Mouse (Mus musculus): ENCODE results near the gene Rpl36al.

Gene Rpl36al

DNA sequence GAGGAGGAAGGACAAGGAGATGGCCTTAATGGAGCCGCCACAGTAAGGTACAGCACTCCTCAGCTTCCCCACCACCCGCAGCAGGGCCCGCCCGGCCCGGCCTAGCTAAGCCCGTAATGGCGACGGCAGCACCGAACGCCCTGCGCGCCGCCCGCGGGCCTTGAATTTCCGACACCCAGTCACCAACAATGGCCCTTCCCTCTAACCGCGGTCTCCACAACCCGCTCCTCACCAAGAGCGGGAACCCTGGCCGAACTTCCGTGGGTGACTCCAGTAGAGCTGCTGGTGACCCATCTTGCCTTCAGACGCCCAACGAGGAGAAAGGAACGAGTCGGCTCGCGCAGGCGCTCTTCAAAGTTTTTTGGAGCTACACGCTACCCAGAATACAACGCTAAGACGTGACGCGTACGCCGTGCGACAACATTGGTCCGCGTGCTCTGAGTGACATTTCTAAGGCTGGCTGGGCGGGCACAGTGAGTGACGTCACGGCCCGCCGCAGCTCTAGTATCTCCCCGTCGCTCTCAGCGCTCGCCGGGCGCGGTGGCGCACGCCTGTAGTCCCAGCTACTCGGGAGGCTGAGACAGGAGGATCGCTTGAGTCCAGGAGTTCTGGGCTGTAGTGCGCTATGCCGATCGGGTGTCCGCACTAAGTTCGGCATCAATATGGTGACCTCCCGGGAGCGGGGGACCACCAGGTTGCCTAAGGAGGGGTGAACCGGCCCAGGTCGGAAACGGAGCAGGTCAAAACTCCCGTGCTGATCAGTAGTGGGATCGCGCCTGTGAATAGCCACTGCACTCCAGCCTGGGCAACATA is 24.9 kb downstream of the Rpl36al start, which contains the start of gene Rps29:
Gene Rps29 (minus strand): TSS at position 422 of the 813 bp plus-strand sequence.
- DNase-seq (ENCODE audit: low read depth, low spot score): peak; percentile 100

DNA sequence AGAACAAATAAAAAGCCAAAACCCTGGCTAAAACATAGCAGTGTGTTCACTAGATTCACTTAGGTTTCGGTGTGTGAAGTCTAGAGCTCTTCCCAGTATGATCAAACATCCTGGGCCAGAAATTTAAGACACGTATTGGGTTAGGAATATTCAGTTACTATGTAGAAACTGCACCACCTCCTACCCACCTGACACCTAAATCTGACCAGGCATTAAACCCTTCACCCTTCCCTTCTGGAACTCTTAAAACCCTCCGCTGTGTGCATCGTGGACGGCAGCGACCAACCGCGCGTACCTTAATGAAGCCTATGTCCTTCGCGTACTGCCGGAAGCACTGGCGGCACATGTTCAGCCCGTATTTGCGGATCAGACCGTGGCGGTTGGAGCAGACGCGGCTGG is 25.5 kb downstream of the Rpl36al start:
- DNase-seq (ENCODE audit: low read depth, low spot score): no peak

DNA sequence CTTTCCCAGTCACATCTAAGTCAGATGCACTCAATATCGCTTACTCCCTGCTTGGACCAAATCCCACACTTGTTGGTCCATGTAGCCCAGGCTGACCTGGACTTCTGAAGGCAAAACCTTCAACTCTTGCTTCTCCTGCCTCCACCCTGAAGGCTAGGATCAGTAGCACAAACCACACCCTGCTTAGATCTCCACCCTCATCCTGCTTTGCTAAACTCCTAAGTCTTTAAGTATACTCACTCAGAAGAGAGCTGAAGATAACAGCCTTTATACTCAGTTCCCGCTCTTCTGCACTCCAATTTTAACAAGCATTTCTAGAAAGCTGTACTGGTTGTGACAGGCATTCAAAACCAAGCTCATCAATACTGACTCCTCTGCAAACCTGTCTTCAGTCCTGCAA is 26.8 kb downstream of the Rpl36al start:
- peak; percentile 51 for DNase-seq (ENCODE audit: low read depth, low spot score)

DNA sequence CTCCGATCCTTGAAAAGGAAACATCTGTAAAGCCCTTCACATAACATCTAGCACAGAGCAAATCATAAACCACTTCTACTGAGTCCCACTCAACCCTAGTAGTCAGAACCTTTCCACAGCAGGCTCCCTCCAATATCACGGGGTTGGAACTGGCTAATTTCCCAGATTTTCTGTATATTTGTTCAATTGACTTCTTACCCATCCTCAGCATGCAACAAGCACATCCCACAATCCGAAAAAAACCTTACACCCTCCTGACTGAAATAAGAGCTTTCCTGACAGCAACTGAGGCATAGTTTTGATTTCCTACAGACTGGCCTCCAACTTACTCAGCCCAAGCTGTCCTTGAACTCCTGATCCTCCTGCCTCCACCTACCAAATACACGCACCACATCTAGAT is 27.4 kb downstream of the Rpl36al start:
- no peak for DNase-seq (ENCODE audit: low read depth, low spot score)

DNA sequence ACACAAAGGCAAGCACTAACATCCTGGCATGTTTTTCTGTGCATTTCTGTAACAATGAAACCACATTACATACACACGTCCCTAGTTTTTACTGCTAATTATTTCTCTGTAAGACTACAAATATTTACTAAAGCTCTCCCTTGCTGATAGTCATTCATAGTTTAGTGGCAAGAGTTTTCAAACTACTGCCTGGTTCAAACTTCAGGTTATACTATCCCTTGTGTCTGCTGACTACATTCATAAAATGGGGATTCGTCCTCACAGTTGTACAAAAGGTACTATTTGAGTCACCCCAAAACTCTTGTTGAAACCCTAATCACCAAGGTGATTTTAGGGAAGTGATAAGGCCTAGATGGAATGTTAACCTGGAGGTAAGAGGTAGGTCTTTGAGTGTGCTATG is 28.0 kb downstream of the Rpl36al start:
- no peak for DNase-seq (ENCODE audit: low read depth, low spot score)

DNA sequence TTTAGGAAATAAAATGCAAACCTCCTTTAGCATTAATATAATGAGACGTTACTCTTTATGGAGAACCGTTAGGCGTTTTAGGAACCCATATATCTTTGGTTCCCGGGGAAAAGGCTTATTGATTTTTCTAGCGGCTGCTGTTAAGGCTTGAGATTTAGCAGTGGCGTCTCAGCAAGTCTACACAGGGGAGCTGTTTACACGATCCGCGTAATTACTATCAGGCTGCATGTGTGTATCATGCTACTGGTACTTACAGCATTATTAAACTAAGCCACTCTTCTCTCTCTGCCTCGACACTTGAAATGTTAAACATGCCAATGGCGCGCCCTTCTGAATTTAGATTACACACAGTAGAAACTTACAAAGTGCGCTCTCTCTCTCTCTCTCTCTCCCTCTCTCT is 33.8 kb downstream of the Rpl36al start:
- no peak for DNase-seq (ENCODE audit: low read depth, low spot score)

DNA sequence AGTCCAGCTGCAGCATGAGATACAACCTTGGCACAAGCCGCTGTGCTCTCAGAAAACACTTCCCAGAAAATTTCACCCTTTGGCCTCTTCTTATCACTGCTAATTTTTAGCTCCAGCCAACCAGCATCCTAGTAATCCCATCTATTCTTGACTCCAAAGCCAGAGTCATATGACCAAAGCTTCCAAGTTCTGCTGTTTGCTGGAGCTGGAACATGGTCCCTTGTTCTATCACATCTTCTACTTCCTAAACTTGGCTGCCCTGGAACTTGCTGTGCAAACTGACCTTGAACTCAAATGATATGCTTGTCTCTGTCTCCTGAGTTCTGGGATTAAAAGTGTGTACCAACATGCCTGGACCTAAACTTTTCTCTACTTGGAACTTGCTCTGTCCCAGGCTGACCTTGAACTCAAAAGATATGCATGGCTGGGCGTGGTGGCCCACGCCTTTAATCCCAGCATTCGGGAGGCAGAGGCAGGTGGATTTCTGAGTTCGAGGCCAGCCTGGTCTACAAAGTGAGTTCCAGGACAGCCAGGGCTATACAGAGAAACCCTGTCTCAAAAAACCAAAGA is 36.6 kb downstream of the Rpl36al start:
- DNase-seq (ENCODE audit: low read depth, low spot score): peak; percentile 36

DNA sequence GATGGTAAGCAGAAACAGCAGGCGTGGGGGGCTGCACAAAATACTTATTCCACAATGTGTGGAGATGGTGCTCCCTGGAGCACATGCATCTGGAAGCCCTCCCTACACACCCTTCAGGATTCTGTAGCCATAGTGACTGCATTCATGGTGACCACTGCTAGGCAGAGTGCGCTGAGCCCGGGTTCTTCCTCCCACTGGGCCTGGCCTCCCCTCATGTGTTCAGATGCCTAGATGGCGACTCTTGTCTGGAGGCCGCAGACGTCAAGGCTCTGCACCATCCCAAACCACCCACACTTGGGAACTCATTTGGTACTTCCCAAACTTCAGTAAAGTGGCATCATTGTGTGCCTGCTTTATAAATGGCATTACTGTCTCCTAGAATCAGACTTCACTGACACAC is 40.4 kb downstream of the Rpl36al start:
- no peak for DNase-seq (ENCODE audit: low read depth, low spot score)

DNA sequence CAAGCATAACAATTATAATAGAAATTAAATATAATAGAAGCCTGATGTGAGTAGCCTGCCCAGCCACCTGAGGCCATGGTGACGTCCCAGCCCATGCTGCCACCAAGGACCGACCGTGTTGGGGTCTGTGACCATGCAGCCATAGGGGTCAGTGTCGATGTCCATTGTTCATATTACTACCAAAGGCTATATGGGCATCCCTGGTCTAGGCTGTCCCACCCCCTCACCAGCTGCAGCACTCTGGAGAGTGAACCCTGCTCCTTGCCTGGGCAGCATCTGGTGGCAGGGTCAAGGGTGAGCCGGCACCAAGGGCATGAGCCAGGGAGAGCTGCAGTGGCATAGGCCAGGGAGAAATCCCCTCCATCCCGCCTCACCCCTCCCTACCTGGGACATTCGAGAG is 44.0 kb downstream of the Rpl36al start:
- no peak for DNase-seq (ENCODE audit: low read depth, low spot score)

DNA sequence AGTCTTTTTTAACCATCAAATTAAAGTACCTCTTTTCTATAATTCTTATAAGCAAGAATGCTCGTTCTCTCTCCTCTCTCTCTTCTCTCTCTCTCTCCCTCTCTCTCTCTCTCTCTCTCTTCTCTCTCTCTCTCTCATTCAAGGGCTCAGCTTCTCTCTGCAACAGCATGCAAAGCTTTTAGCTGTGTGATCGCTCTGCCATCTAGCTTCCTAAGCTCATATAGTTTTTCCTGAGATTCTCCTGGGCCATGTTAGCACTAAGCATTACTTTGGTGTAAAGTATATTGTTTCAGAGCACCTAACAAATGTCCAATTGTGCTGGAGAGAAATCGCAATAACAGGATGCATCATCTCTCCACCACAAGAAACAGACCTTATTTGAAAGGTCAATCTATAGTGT is 44.7 kb downstream of the Rpl36al start:
- no peak for DNase-seq (ENCODE audit: low read depth, low spot score)

Data from ES-CJ7 (cell line).